Mouse (Mus musculus) megakaryocyte progenitor cell, adult 5-6 weeks (primary cell): ENCODE measurements around the gene Tmem45b. TPM values are rescaled to one million over a fixed set of nuclear protein-coding genes. Genes with fewer than 3 reads are reported as not detected.
"Not testable (repeated sequence)": the region's sequence is repeated elsewhere in the genome, so short reads cannot be mapped to it uniquely, and the experiment has no call there.

Source experiments
- ATAC-seq: replicated peaks from 2 replicates; pipeline ENCODE4 v1.8.0; 2016; ENCODE audit warnings: mild to moderate bottlenecking, moderate TSS enrichment, inconsistent platforms; ENCODE audit not compliant: poor library complexity
- total RNA-seq, 2 experiments: library from RNA; stranded (forward) in 1 of 2; stranded (reverse) in 1 of 2; fragments of 157-497, 149-512 nt in 1 of 2; fragments of 200-1000 nt in 1 of 2; gene quantifications; 2 replicates each; pipeline versions ENCODE4 v1.2.3 to v1.2.4; 2015 to 2017

Gene Tmem45b
- total RNA-seq (2015) (not detected in 2 replicates), total RNA-seq (2017) (not detected in 2 replicates)

GRCm38 (mm10) chr9:31463692-31464474 lies at the start of gene Tmem45b:
TSS of gene Tmem45b (minus strand) at chr9:31464462.
- ATAC-seq: no peak

- ATAC-seq: no peak
Measured at GRCm38 (mm10) chr9:31508189-31508588, 43.9 kb upstream of the Tmem45b start.

GRCm38 (mm10) chr9:31501221-31501620 lies 37.0 kb upstream of the Tmem45b start:
- ATAC-seq: not testable (repeated sequence)

GRCm38 (mm10) chr9:31463190-31463589 lies 1.1 kb downstream of the Tmem45b start:
- no peak for ATAC-seq

GRCm38 (mm10) chr9:31454356-31454755 lies 9.9 kb downstream of the Tmem45b start:
- ATAC-seq: no peak

GRCm38 (mm10) chr9:31452166-31452565 lies 12.1 kb downstream of the Tmem45b start:
- ATAC-seq: no peak

- no peak for ATAC-seq
Measured at GRCm38 (mm10) chr9:31449145-31449772, 15.0 kb downstream of the Tmem45b start.

- ATAC-seq: no peak
Measured at GRCm38 (mm10) chr9:31444236-31444635, 20.0 kb downstream of the Tmem45b start.

GRCm38 (mm10) chr9:31441487-31441886 lies 22.8 kb downstream of the Tmem45b start:
- no peak for ATAC-seq

GRCm38 (mm10) chr9:31440366-31440765 lies 23.9 kb downstream of the Tmem45b start:
- ATAC-seq: no peak

GRCm38 (mm10) chr9:31439341-31439740 lies 24.9 kb downstream of the Tmem45b start:
- no peak for ATAC-seq

GRCm38 (mm10) chr9:31438834-31439233 lies 25.4 kb downstream of the Tmem45b start:
- no peak for ATAC-seq

GRCm38 (mm10) chr9:31437861-31438260 lies 26.4 kb downstream of the Tmem45b start:
- ATAC-seq: no peak

GRCm38 (mm10) chr9:31435415-31435814 lies 28.8 kb downstream of the Tmem45b start:
- no peak for ATAC-seq

GRCm38 (mm10) chr9:31433431-31433830 lies 30.8 kb downstream of the Tmem45b start:
- ATAC-seq: no peak

- ATAC-seq: no peak
Measured at GRCm38 (mm10) chr9:31432336-31432975, 31.8 kb downstream of the Tmem45b start.

- no peak for ATAC-seq
Measured at GRCm38 (mm10) chr9:31431751-31432150, 32.5 kb downstream of the Tmem45b start.

- ATAC-seq: no peak
Measured at GRCm38 (mm10) chr9:31430011-31430410, 34.3 kb downstream of the Tmem45b start.

- no peak for ATAC-seq
Measured at GRCm38 (mm10) chr9:31428971-31429370, 35.3 kb downstream of the Tmem45b start.

- ATAC-seq: peak; percentile 71
Measured at GRCm38 (mm10) chr9:31422143-31422542, 42.1 kb downstream of the Tmem45b start.

GRCm38 (mm10) chr9:31418821-31419220 lies 45.4 kb downstream of the Tmem45b start:
- ATAC-seq: peak; percentile 76

GRCm38 (mm10) chr9:31412165-31412564 lies 52.1 kb downstream of the Tmem45b start:
- ATAC-seq: peak; percentile 44; the same call in 1 of the 2 replicates
